Mouse (Mus musculus): Measurements from ENCODE around the gene Tspan9.

Tspan9 gene

GRCm38 (mm10) chr6:128007982-128008562 is 135.3 kb downstream of the Tspan9 start:
- no peak for DNase-seq

DNA sequence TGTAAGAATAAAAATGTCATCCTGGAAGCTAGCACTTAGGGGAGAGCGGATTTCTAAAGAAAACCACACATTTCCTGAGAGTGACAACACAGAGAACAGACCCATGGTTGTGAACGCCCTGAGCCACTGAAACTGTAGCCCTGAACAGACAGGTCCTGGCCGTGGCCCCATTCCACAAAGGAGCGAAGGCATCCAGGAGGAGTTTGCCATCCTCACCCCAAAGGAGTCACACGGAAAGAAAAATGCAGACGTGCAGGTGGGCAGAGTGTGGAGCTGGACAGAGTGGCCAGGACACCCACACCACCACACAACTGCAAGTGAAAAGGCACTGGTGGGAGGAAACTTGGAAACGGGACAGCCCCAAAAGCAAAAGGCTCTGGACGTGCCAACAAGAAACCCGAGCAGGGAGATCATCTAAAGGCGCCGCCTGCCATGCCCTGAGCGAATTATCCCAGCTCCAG is 136.1 kb downstream of the Tspan9 start:
- DNase-seq: peak; percentile 35

DNA sequence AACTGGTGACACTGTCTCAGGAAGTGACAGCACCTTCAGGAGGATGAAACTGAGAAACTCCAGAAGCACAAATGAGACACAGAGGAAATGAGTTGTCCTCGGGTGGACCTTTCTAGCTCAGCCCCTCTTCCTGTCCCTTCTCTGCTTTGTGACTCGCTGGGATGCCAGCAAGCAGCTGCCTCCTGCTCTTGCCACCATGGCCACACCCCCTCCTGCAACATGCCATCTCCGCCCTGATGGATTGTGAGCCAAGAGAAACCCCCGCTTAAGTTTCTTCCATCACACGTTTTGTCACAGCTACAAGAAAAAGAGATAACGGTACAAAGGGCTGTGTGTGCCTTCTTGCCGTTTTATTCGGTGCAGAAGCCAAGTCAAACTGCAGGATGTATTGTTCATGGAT is 137.2 kb downstream of the Tspan9 start:
- no peak for DNase-seq

DNA sequence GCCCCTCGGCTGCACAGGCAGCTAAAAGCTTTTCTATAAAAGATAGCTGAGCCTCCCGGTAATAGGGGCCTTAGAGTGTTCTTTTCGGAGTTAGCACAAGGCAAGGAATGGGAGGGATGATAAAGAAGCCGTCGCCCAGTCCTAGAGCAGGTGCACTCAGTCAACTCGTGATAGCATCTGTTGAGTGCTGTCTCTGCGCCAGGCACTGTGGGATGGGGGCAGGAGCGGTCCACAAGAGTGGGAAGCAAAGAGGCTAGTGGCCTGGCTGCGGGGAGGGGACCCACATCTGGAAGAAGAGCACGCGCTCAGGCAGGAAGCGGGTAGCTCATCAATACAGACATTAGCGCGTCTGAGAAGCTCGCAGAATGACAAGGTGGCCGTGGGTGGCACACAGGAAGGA is 138.8 kb downstream of the Tspan9 start:
- DNase-seq: no peak

DNA sequence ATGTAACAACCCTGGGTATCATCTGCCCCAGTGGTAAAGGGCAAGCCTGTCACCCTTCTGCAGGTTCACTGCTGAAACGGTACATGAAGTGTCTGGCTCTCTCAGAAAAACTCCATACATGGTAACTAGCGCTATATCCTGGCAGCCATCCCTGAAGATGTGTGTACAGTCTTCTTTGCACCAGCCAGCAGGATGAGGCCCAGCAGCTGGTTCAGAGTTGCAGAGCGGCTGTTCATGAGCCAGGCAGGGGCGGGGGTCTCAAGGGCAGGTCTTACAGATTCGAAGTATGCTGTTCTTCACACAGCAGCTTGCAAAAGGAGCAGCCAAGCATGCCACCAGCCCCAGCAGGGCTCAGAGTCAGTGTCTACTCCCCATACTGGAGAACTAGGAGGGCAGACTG is 139.9 kb downstream of the Tspan9 start:
- no peak for DNase-seq

DNA sequence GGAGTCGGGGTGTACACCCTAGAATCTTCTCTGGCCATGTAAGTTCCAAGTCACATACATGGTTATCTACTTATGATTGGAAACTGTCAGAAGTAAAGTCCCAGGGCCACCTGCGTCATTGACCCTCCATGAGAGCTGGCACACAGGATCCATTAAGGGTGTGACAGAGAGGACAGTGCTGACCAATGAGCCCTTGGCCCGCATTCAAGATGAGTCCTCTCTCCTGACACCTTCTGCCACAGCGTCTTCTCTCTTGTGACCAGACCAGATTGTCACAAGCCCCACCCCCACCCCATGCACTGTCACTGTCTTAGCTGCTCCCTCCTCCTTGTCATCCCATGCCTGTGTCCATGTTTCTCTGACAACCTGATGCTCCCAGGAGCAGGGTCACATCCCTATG is 140.7 kb downstream of the Tspan9 start:
- DNase-seq: no peak

- no peak for DNase-seq
These were observed 141.3 kb downstream of the Tspan9 start for GRCm38 (mm10) chr6:128002104-128002503.

GRCm38 (mm10) chr6:128001587-128001986 is 141.8 kb downstream of the Tspan9 start:
- DNase-seq: no peak

DNA sequence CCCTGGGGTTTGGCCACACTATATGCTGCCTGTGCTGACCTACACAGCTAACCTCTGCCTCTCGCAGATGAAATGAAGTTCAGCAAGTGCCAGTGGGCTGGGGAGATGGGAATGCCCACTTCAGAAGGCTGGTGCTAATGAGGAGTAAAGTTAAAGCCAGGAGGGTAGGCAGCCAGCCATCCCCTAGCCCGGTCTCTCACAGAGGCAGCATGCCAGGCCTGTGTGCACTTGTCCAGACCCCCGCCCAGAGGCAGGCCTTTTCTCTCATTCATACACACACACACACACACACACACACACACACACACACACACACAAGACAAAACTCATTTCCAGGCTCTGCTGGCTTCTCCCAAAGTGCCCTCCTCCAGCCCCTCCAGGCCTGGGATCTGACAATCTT is 142.6 kb downstream of the Tspan9 start:
- DNase-seq: no peak

DNA sequence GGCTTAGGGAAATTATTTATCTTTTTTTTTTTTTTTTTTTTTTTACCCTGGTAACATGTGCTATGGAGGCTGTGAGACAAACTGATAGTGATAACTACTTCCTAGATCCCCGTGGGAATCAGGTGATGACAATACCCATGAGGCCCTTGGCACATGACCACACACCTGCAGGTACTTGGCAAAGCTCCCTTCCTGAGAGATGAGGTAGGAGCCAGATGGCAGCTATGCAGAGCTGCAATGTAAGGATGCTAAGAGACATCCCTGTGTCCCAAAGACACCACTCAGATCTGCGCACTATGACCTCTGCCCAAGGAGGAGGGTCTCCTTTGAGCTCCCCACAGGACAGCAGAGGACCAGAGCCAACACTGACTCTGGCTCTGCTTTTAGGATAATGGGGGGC is 144.3 kb downstream of the Tspan9 start:
- no peak for DNase-seq

DNA sequence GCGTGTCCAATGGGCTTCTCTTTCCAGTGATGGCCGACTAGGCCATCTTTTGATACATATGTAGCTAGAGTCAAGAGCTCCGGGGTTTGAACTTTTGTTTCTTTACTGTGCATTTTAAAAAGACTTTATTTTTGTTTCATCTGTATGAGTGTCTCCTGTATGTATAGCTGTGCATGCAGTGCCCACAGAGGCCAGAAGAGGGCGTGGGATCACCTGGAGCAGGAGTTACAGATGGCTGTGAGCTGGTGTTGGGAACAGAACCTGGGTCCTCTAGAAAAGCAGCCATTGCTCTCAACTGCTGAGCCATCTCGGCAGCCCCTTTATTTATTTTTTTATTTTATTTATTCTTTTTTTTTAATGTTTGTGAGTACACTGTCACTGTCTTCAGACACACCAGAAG is 146.5 kb downstream of the Tspan9 start:
- no peak for DNase-seq

DNA sequence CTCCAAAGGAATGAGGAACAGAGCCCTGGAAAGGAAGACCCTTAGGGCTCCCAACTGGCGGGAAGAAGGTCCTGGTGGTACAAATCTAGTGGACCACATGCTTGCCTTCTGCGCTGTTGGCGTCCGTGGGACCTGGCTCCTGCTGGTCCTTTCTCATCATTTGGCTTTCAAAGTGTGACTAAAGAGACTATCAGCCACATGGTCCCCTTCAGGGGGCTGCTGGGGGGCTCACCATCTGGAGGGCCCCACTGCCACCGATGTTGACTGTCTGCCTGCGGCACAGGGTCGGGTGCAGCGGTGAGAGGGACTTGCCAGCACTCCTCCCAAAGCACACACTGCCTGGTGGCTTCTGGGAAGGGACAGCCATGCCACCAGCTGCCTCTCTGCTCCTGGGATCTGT is 150.4 kb downstream of the Tspan9 start:
- DNase-seq: no peak

GRCm38 (mm10) chr6:127991509-127992176 is 151.8 kb downstream of the Tspan9 start:
- peak; percentile 22 for DNase-seq

DNA sequence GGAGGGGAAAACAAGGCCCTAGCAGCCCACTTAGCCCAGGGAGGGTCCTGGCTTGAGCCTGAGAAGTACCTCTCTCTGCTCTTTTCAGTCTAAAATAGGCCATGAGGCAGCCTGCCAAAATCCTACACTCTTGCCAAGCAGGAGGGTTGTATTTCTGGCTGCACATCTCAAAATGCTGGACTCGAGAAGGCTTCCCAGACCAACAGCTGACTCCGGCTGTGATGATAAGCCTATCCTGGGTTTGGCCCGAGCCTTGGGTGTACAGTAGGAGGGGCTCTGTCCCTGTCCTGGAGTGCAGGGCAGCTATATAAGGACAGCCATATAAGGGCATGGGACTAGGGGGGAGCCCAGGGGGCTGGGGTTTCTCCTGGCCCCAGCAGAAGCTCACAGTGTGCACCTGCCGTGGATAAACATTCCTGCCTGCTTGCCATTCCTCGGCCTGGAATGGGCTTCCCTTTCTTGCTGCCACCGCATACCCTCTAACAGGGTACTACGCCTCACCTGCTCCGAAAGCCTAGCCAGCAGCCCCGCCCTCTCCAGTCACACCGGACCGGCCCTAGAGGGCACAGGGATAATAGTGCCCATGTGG is 153.7 kb downstream of the Tspan9 start:
- DNase-seq: peak; percentile 80

DNA sequence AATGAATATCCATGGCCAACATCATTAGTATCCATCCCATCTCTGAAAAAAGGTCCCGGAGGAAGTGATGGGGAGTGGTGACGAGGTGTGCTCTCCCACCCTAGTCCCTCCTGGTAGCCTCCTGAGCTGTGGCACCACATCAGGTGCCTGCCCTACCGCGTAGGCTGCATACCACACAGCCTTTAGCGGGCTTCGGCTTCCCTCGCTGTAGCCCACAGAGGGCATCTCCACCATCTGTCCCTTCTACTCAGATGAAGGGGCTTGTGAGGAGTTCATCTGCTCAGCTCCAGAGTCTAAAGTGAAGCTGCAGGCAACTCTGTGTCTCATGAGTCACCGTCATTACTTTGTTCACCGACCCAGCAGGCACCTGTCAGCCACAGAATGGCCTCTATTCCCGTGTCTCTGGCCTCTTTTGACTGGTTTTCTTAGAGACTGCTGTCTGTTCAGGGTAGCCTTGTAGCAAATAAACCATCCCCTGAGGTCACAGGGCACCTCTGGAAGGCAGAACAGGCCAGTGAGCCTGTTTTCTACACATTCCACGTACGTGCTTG is 154.4 kb downstream of the Tspan9 start:
- no peak for DNase-seq

- no peak for DNase-seq
These were observed 156.0 kb downstream of the Tspan9 start for GRCm38 (mm10) chr6:127987374-127987773.

DNA sequence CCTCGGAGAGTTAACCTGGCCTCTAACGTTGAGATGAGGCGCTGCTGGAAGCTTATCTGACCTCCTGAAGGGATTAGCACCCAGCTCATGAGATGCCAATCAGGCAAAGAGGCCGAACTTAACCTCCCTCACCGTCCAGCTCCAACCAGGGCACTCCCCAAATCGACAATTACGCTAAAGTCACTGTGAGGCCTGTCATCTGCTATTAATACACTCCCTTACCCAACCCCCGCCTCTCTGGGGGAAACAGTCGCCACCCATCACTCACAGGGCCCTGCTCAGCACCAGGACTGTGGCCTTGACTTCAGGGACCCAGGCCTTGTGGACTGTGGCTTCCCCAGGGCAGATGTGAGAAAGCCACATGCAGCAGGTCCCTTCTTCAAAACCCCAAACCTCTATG is 157.0 kb downstream of the Tspan9 start:
- DNase-seq: no peak

DNA sequence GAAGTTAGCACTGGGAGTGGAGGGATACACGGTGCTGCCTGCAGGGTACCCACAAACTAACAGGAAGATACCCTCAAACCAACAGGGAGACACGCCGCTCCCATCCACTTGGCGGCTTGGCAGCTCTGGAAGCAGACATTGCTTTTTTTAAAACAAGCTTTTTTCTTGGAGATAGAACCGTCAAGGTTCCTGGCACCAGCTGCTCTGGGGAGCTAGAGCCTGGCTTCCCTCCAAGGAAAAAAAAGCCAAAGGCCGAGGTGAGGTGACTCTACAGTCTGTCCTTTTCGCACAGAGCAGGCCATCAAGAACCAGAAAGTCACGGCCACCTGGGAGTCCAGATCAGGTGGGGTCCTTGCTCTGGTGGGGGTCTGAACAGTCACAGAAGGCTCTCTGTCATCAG is 162.2 kb downstream of the Tspan9 start:
- peak; percentile 63 for DNase-seq

- DNase-seq: no peak
These were observed 162.9 kb downstream of the Tspan9 start for GRCm38 (mm10) chr6:127980381-127981045.

- no peak for DNase-seq
These were observed 163.6 kb downstream of the Tspan9 start for GRCm38 (mm10) chr6:127979831-127980230.

DNA sequence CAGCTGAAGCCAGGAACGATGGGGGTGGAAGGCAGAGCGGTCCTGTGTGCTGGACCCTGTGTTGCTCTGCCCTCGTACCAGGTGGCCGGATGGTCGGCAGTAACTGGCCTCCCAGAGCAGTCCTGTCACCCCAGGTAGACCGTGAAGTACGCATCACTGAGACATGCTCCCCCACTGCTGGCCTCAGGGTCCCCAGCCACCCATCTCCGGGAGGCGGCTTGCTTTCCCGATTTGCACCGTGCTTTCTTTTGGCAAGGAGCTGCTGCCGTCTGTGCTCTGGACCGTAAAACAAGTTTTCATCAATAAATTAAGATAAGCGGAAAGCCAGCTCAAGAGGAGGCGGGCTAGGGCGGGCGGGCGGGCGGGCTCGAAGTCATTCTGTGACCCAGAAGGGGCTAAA is 164.5 kb downstream of the Tspan9 start:
- DNase-seq: no peak

DNA sequence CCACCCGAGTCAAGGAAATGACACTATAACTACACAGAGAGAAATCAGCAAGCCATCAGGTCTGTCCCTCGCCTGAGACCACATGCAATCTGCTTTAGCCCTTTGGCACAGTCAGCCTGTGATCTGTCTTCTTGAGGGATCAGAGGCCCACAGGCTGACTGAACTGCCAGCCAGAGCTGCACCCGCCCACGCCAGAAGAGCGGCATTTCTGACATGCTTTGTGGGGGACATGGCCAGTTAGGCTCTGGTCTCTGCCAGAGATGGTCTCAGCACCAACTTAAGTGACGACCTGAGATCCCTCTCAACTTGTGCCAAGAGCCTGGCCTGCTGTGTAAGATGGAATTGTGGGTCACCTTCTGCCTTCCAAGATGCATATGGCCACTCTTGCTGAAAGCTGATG is 166.7 kb downstream of the Tspan9 start:
- no peak for DNase-seq

DNA sequence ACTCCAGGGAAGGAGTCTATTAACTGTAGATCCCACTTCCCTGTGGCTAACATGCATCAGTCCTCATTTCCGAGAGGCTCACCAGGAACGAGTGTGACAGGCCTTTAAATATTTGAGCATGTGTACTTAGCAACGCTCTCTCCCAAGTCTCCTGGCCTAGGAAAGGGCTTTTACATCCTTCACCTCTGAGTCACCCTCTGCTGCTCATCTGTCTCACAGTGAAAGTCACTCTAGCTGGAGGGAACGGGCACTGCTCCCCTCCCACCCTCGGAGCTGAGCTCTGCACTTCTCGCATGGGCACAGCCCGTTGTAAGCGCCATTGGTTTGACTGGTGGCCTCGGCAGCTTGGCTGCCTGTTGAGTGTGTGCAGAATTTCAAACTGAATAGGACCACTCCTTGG is 169.4 kb downstream of the Tspan9 start:
- DNase-seq: no peak

DNA sequence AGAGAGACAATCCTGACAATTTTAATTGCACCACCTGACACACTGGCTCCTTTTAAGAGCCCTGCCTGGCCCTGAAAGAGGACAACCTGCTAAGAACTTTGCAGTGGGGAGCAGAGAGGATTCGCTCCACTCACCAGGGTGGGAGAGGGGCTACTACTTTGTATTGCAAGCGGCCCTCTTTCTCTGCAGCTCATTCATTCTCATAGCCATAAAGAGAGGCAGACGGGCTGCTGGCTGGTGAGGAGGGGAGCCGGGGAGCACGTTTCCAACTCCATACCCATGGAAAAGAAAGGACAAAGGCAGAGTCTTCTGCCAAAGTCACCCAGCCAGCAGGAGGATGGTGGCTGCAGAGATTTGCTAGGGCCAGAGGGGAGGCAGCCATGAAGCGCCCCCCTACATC is 169.8 kb downstream of the Tspan9 start:
- DNase-seq: no peak
